ENCODE assay signal across 8 mouse cellular contexts in genomic region chr17:25188150-25189031, GRCm38 (mm10). TPM values are rescaled to one million over a fixed set of nuclear protein-coding genes. Genes with fewer than 3 reads are reported as not detected.
DNase-seq lines count a peak whose midpoint lies in the region; ATAC-seq and TF ChIP-seq lines count a peak whose summit lies in the region.

TSS of gene Unkl (plus strand) at chr17:25188397.

- POLR2A ChIA-PET in Patski (lab: Charles Lee) = interaction anchor here (0.6 kb wide), 1 partner anchor 383 kb away, joined by 4 read pairs; no protein-coding TSS in a partner anchor

- H3K9me3 ChIP-seq in hindbrain, embryonic 15.5 days = no peaks in the 10 kb centered on the region
- no peaks in the 10 kb centered on the region for H3K9me3 ChIP-seq in megakaryocyte, embryonic 14.5 days

- H3K4me2 ChIP-seq in hindbrain, embryonic 15.5 days = peak within 1 kb of the TSS; percentile 90

- ATAC-seq in Patski = peak; percentile 16
- ATAC-seq in hindbrain, embryonic 15.5 days (ENCODE audit: low FRiP score, low read depth) = peak; percentile 28; the same call in 1 of the 2 replicates

- TF ChIP-seq CTCF in Patski (IDR thresholded peaks at IDR 0.05) = no peak
- no peak for TF ChIP-seq CTCF in gastrocnemius, adult 2 months (IDR thresholded peaks at IDR 0.05)

- H3K4me3 ChIP-seq in gastrocnemius, adult 2 months = peak within 1 kb of the TSS; percentile 90
- peak within 1 kb of the TSS; percentile 83 for H3K4me3 ChIP-seq in hindbrain, embryonic 15.5 days
- peak within 1 kb of the TSS; percentile 97 for H3K4me3 ChIP-seq in megakaryocyte, embryonic 14.5 days (replicated peaks)

- WGBS in hindbrain, embryonic 15.5 days = under 1% methylated on average over 81 of the region's 104 CpGs

- H3K9ac ChIP-seq in hindbrain, embryonic 15.5 days = peak within 1 kb of the TSS; percentile 89

- H3K27ac ChIP-seq in gastrocnemius, adult 2 months = peak within 1 kb of the TSS; percentile 95
- H3K27ac ChIP-seq in hindbrain, embryonic 15.5 days (replicated peaks) = peak within 1 kb of the TSS; percentile 81

- peaks cover 42% of the 10 kb centered on the region for H3K4me1 ChIP-seq in hindbrain, embryonic 15.5 days (replicated peaks)
- peaks cover 84% of the 10 kb centered on the region for H3K4me1 ChIP-seq in megakaryocyte, embryonic 14.5 days

- intact Hi-C loops in gastrocnemius, adult 2 months (cut with DNase I) = loop anchor here (5.0 kb wide), 1 partner anchor 84 kb away; the partner anchor contains the start of gene Ube2i
- intact Hi-C loops in left cerebral cortex, postnatal 10 days (cut with DNase I) = no loop called here

- peaks cover 12% of the 10 kb centered on the region for H3K36me3 ChIP-seq in hindbrain, embryonic 15.5 days
- H3K36me3 ChIP-seq in megakaryocyte, embryonic 14.5 days (replicated peaks; ENCODE audit: low read length) = peaks cover 31% of the 10 kb centered on the region

- in situ Hi-C loops in Patski (cut with MboI; ENCODE audit: low pct_unique_long_range_greater_than_20kb) = no loop called here

- no peak for DNase-seq in Patski (ENCODE audit: low read depth, low spot score)
- DNase-seq in cerebellum, postnatal 14 days = peak; percentile 82 to 86
- DNase-seq in gastrocnemius, adult 2 months = peak; percentile 83
- peak; percentile 44 to 87 for DNase-seq in left cerebral cortex, postnatal 10 days (ENCODE audit: extremely low spot score in 1 of 2, low spot score in 2 of 2)
- DNase-seq in right cerebral cortex, postnatal 10 days (ENCODE audit: low spot score in 2 of 2) = peak; percentile 73 to 85
- DNase-seq in urinary bladder, postnatal 36 days (ENCODE audit: low spot score in 2 of 2) = peak; percentile 43 to 70

- H3K27me3 ChIP-seq in Patski = no peaks in the 10 kb centered on the region
- H3K27me3 ChIP-seq in hindbrain, embryonic 15.5 days = no peaks in the 10 kb centered on the region
- H3K27me3 ChIP-seq in megakaryocyte, embryonic 14.5 days (replicated peaks) = no peaks in the 10 kb centered on the region

- CTCF ChIA-PET in Patski (lab: Charles Lee) = no interaction called here

RNA-seq across cellular contexts. Expression of gene Unkl, which starts in this region (rescaled TPM):
- 9.8 TPM for polyA plus RNA-seq in Patski (2021)
- 1 to 10 TPM; 5.5 to 5.7 TPM for total RNA-seq in gastrocnemius, adult 2 months (2021)
- 15.1 and 16.2 TPM in 2 replicates for polyA plus RNA-seq in hindbrain, embryonic 15.5 days (2015; fragmentation: Nextera tagmentation; extraction: Ambion mirVana)
- total RNA-seq in left cerebral cortex, postnatal 10 days (2021) = 10 to 100 TPM; 31.8 to 32.3 TPM
- polyA plus RNA-seq in megakaryocyte, embryonic 14.5 days (2012; ENCODE audit: insufficient read depth, low replicate concordance) = 20.2 and 51.9 TPM in 2 replicates

Comparison
In these comparisons a context has a peak if more than half of its experiments do, and no peak if none do; other contexts are left out.
1. RNA of gene Unkl (total RNA-seq): 31.8 to 32.3 TPM in left cerebral cortex, postnatal 10 days; 5.5 to 5.7 TPM in gastrocnemius, adult 2 months; every median in the first group is over 4 times any median in the second.
2. Peak in every context shown above with its lines, with median percentiles within 50 percentile points of each other: H3K4me3 ChIP-seq.